Mouse (Mus musculus) G1E (cell line): ENCODE data around the gene Ttll9.

Experiments used
- CTCF ChIP-seq: IDR thresholded peaks from 2 replicates; pipeline ENCODE4 v1.5.1; 2012; ENCODE audit warnings: low read depth, low read length, inconsistent platforms, mixed read lengths
- GATA1 ChIP-seq: IDR thresholded peaks from 2 replicates; pipeline ENCODE4 v1.6.1; 2012; ENCODE audit warnings: borderline replicate concordance, low read length, inconsistent platforms, mixed read lengths
- GATA2 ChIP-seq: IDR thresholded peaks from 2 replicates; pipeline ENCODE4 v1.6.1; 2012; ENCODE audit warnings: low read depth, low read length, inconsistent platforms, borderline replicate concordance
- POLR2AphosphoS5 ChIP-seq: IDR thresholded peaks from 2 replicates; pipeline ENCODE4 v1.6.1; 2012; ENCODE audit warnings: low read depth, low read length, inconsistent platforms; ENCODE audit not compliant: insufficient replicate concordance
- TAL1 ChIP-seq: conservative IDR thresholded peaks from 2 replicates; pipeline ENCODE4 v1.6.1; 2012; ENCODE audit warnings: low read depth, low read length, inconsistent platforms, mixed read lengths

GRCm38 (mm10) chr2:153002492-153003248, 40.4 kb downstream of the Ttll9 start:
- TF ChIP-seq CTCF (no peak), TAL1 (no peak), GATA1 (no peak), POLR2AphosphoS5 (no peak), GATA2 (no peak)
